Mouse (Mus musculus): ENCODE results near the gene Zfr2. TPM values are rescaled to one million over a fixed set of nuclear protein-coding genes. Genes with fewer than 3 reads are reported as not detected.
A peak's percentile ranks its signal among the peaks of the same experiment; 100 is the strongest.

Zfr2 gene
- polyA plus RNA-seq, 1 experiment from 2014 or later: 5.0 TPM

Small RNAs within 50 kb of the gene (microRNA-seq; reads per million reads assigned to microRNA genes)
- 5.9 reads per million, percentile 19 among the genes with 10 or more reads in this experiment for gene Mir3057

Other genes starting within 250 kb of the Zfr2 start
- 5.1 and 5.7 TPM in 2 replicates for gene Gng7, start 218.2 kb upstream of the Zfr2 start, polyA plus RNA-seq (2015; fragmentation: Nextera tagmentation; extraction: Ambion mirVana)
- 0.11 and 0.72 TPM in 2 replicates for gene Diras1, start 207.5 kb upstream of the Zfr2 start, polyA plus RNA-seq (2015; fragmentation: Nextera tagmentation; extraction: Ambion mirVana)
- 19.4 and 20.8 TPM in 2 replicates for gene Slc39a3, start 195.7 kb upstream of the Zfr2 start, polyA plus RNA-seq (2015; fragmentation: Nextera tagmentation; extraction: Ambion mirVana)
- gene Sgta, start 173.0 kb upstream of the Zfr2 start, polyA plus RNA-seq (2015; fragmentation: Nextera tagmentation; extraction: Ambion mirVana): 183 and 187 TPM in 2 replicates
- gene Thop1, start 163.1 kb upstream of the Zfr2 start, polyA plus RNA-seq (2015; fragmentation: Nextera tagmentation; extraction: Ambion mirVana): 44.2 and 45.0 TPM in 2 replicates
- 0.34 and 1.0 TPM in 2 replicates for gene Creb3l3, start 134.3 kb upstream of the Zfr2 start, polyA plus RNA-seq (2015; fragmentation: Nextera tagmentation; extraction: Ambion mirVana)
- gene Map2k2, start 127.2 kb upstream of the Zfr2 start, polyA plus RNA-seq (2015; fragmentation: Nextera tagmentation; extraction: Ambion mirVana): 144 and 151 TPM in 2 replicates
- gene Zbtb7a, start 97.9 kb upstream of the Zfr2 start, polyA plus RNA-seq (2015; fragmentation: Nextera tagmentation; extraction: Ambion mirVana): 31.5 and 31.6 TPM in 2 replicates
- 35.5 and 41.8 TPM in 2 replicates for gene Pias4, start 65.2 kb upstream of the Zfr2 start, polyA plus RNA-seq (2015; fragmentation: Nextera tagmentation; extraction: Ambion mirVana)
- gene Eef2, start 56.5 kb upstream of the Zfr2 start, polyA plus RNA-seq (2015; fragmentation: Nextera tagmentation; extraction: Ambion mirVana): 589 and 620 TPM in 2 replicates
- gene Dapk3, start 50.1 kb upstream of the Zfr2 start, polyA plus RNA-seq (2015; fragmentation: Nextera tagmentation; extraction: Ambion mirVana): 37.5 and 40.5 TPM in 2 replicates
- gene 4930442H23Rik, start 49.3 kb upstream of the Zfr2 start, polyA plus RNA-seq (2015; fragmentation: Nextera tagmentation; extraction: Ambion mirVana): not detected in 2 replicates
- gene Nmrk2, start 31.1 kb upstream of the Zfr2 start, polyA plus RNA-seq (2015; fragmentation: Nextera tagmentation; extraction: Ambion mirVana): 0.11 and 0.31 TPM in 2 replicates
- gene Atcay, start 2.3 kb upstream of the Zfr2 start, polyA plus RNA-seq (2015; fragmentation: Nextera tagmentation; extraction: Ambion mirVana): 0.36 and 0.39 TPM in 2 replicates
- gene Matk, start 19.8 kb downstream of the Zfr2 start, polyA plus RNA-seq (2015; fragmentation: Nextera tagmentation; extraction: Ambion mirVana): 2.9 and 3.5 TPM in 2 replicates
- gene Mrpl54, start 33.8 kb downstream of the Zfr2 start, polyA plus RNA-seq (2015; fragmentation: Nextera tagmentation; extraction: Ambion mirVana): 202 and 210 TPM in 2 replicates
- gene Apba3, start 33.8 kb downstream of the Zfr2 start, polyA plus RNA-seq (2015; fragmentation: Nextera tagmentation; extraction: Ambion mirVana): 61.2 and 69.2 TPM in 2 replicates
- gene Tjp3, start 58.4 kb downstream of the Zfr2 start, polyA plus RNA-seq (2015; fragmentation: Nextera tagmentation; extraction: Ambion mirVana): 29.3 and 32.9 TPM in 2 replicates
- gene Pip5k1c, start 59.8 kb downstream of the Zfr2 start, polyA plus RNA-seq (2015; fragmentation: Nextera tagmentation; extraction: Ambion mirVana): 41.0 and 43.1 TPM in 2 replicates
- 36.6 and 37.9 TPM in 2 replicates for gene Cactin, start 87.9 kb downstream of the Zfr2 start, polyA plus RNA-seq (2015; fragmentation: Nextera tagmentation; extraction: Ambion mirVana)
- gene Tbxa2r, start 95.6 kb downstream of the Zfr2 start, polyA plus RNA-seq (2015; fragmentation: Nextera tagmentation; extraction: Ambion mirVana): 18.6 and 19.6 TPM in 2 replicates
- gene Gipc3, start 110.1 kb downstream of the Zfr2 start, polyA plus RNA-seq (2015; fragmentation: Nextera tagmentation; extraction: Ambion mirVana): 0.05 and 0.10 TPM in 2 replicates
- gene Hmg20b, start 117.3 kb downstream of the Zfr2 start, polyA plus RNA-seq (2015; fragmentation: Nextera tagmentation; extraction: Ambion mirVana): 90.6 and 93.2 TPM in 2 replicates
- 13.7 and 13.9 TPM in 2 replicates for gene Mfsd12, start 124.3 kb downstream of the Zfr2 start, polyA plus RNA-seq (2015; fragmentation: Nextera tagmentation; extraction: Ambion mirVana)
- gene 4930404N11Rik, start 132.7 kb downstream of the Zfr2 start, polyA plus RNA-seq (2015; fragmentation: Nextera tagmentation; extraction: Ambion mirVana): 2.0 and 2.2 TPM in 2 replicates
- 95.4 and 105 TPM in 2 replicates for gene Fzr1, start 145.4 kb downstream of the Zfr2 start, polyA plus RNA-seq (2015; fragmentation: Nextera tagmentation; extraction: Ambion mirVana)
- gene Dohh, start 151.3 kb downstream of the Zfr2 start, polyA plus RNA-seq (2015; fragmentation: Nextera tagmentation; extraction: Ambion mirVana): 71.4 and 73.1 TPM in 2 replicates
- gene Gm48551, start 151.3 kb downstream of the Zfr2 start, polyA plus RNA-seq (2015; fragmentation: Nextera tagmentation; extraction: Ambion mirVana): 3.0 and 3.1 TPM in 2 replicates
- 1.2 and 1.7 TPM in 2 replicates for gene Gm48552, start 155.8 kb downstream of the Zfr2 start, polyA plus RNA-seq (2015; fragmentation: Nextera tagmentation; extraction: Ambion mirVana)
- 7.9 and 9.0 TPM in 2 replicates for gene Smim24, start 159.9 kb downstream of the Zfr2 start, polyA plus RNA-seq (2015; fragmentation: Nextera tagmentation; extraction: Ambion mirVana)
- 92.5 and 106 TPM in 2 replicates for gene Nfic, start 222.5 kb downstream of the Zfr2 start, polyA plus RNA-seq (2015; fragmentation: Nextera tagmentation; extraction: Ambion mirVana)
- 0.40 and 0.67 TPM in 2 replicates for gene Celf5, start 249.6 kb downstream of the Zfr2 start, polyA plus RNA-seq (2015; fragmentation: Nextera tagmentation; extraction: Ambion mirVana)

All from lung, embryonic 16.5 days (tissue).